In genomic region chr4:107422176-107422575, GRCm38 (mm10) we compare ENCODE assay signal across 9 mouse cellular contexts. TPM values are rescaled to one million over a fixed set of nuclear protein-coding genes. Genes with fewer than 3 reads are reported as not detected.
DNase-seq lines count a peak whose midpoint lies in the region; ATAC-seq and TF ChIP-seq lines count a peak whose summit lies in the region.
"Had no signal": no experiment of that assay in that cellular context is flagged by ENCODE, and none has a peak within 500 bp of the region (broad histone marks: within the 10 kb centered on the region; RNA-seq: fewer than 3 reads in every experiment).

No protein-coding gene starts in this region.

- no peak overlapping the region for H3K27ac ChIP-seq in heart, embryonic 11.5 days (ENCODE audit: low read depth, low read length)
- H3K27ac ChIP-seq in limb, embryonic 14.5 days (replicated peaks; ENCODE audit: low read depth, low read length): no peak overlapping the region
- H3K27ac ChIP-seq: midbrain, embryonic 12.5 days had no signal

- no peak overlapping the region for H3K9ac ChIP-seq in heart, embryonic 11.5 days (ENCODE audit: low read depth, low read length)
- H3K9ac ChIP-seq in limb, embryonic 14.5 days (ENCODE audit: low read depth, low read length, severe bottlenecking): no peak overlapping the region
- H3K9ac ChIP-seq: midbrain, embryonic 12.5 days had no signal

- no peaks in the 10 kb centered on the region for H3K9me3 ChIP-seq in heart, embryonic 11.5 days (replicated peaks; ENCODE audit: control insufficient read depth, low read length)
- no peaks in the 10 kb centered on the region for H3K9me3 ChIP-seq in limb, embryonic 14.5 days (ENCODE audit: control insufficient read depth, low read length)
- H3K9me3 ChIP-seq: midbrain, embryonic 12.5 days had no signal

- no peak for ATAC-seq in heart, embryonic 11.5 days (replicated peaks; ENCODE audit: insufficient number of reproducible peaks, low FRiP score, low TSS enrichment)
- peak; percentile 67; the same call in 1 of the 2 replicates for ATAC-seq in limb, embryonic 14.5 days (ENCODE audit: low FRiP score, low read depth)
- no peak for ATAC-seq in monocyte, adult 5-6 weeks (replicated peaks; ENCODE audit: insufficient number of reproducible peaks, low FRiP score, low TSS enrichment, poor library complexity, severe bottlenecking)

- no peaks in the 10 kb centered on the region for H3K4me1 ChIP-seq in heart, embryonic 11.5 days (ENCODE audit: control insufficient read depth, insufficient read depth, low read length)
- no peaks in the 10 kb centered on the region for H3K4me1 ChIP-seq in limb, embryonic 14.5 days (ENCODE audit: control insufficient read depth, insufficient read depth, low read length)

- peak overlapping the region; percentile 27; the same call in 1 of the 2 replicates for H3K4me3 ChIP-seq in heart, embryonic 11.5 days (ENCODE audit: low read depth, low read length)
- H3K4me3 ChIP-seq in limb, embryonic 14.5 days (replicated peaks; ENCODE audit: low read length): no peak overlapping the region

- peak overlapping the region; percentile 63 for H3K4me2 ChIP-seq in heart, embryonic 11.5 days
- no peak overlapping the region for H3K4me2 ChIP-seq in limb, embryonic 14.5 days (replicated peaks; ENCODE audit: low read depth, low read length, severe bottlenecking)

- DNase-seq in adrenal gland, adult 2 months: peak; percentile 44
- no peak for DNase-seq in adrenal gland, postnatal 4 days (ENCODE audit: low spot score in 2 of 2)
- peak; percentile 38 for DNase-seq in ovary, postnatal 14 days (ENCODE audit: low spot score)
- DNase-seq in ovary, postnatal 10 days (ENCODE audit: low spot score): no peak
- DNase-seq in limb, embryonic 14.5 days (ENCODE audit: low spot score): peak; percentile 56
- peak; percentile 80 for DNase-seq in retina, postnatal 1 day

- H3K36me3 ChIP-seq in heart, embryonic 11.5 days (ENCODE audit: control insufficient read depth, insufficient read depth, low read length): no peaks in the 10 kb centered on the region
- no peaks in the 10 kb centered on the region for H3K36me3 ChIP-seq in limb, embryonic 14.5 days (ENCODE audit: control insufficient read depth, insufficient read depth, low read length)

- 0 out of 2 replicates have a peak, but pooled peaks cover 5% of the 10 kb centered on the region for H3K27me3 ChIP-seq in heart, embryonic 11.5 days (ENCODE audit: control insufficient read depth, insufficient read depth, low read length)
- no peaks in the 10 kb centered on the region for H3K27me3 ChIP-seq in limb, embryonic 14.5 days (ENCODE audit: control insufficient read depth, insufficient read depth, low read length)

- no peak for TF ChIP-seq POLR2A in limb, embryonic 14.5 days (IDR thresholded peaks at IDR 0.05; ENCODE audit: borderline replicate concordance, extremely low read depth, insufficient read depth, insufficient read length)

- 23% methylated on average over 6 of the region's 6 CpGs for WGBS in heart, embryonic 11.5 days (ENCODE audit: insufficient replicate concordance)
- WGBS in limb, embryonic 14.5 days: 20% methylated on average over 6 of the region's 6 CpGs

RNA-seq across cellular contexts. Expression of gene Glis1, which starts 12.2 kb away (rescaled TPM):
- 1 to 10 TPM in 1 of 2 experiments, under 1 TPM in 1; 0.26 to 1.5 TPM for total RNA-seq in adrenal gland, adult 2 months (2021)
- 0.76 and 1.1 TPM in 2 replicates for polyA plus RNA-seq in adrenal gland, adult 2 months (2012; rRNA removed)
- 1 to 10 TPM; 1.7 to 3.5 TPM for total RNA-seq in adrenal gland, postnatal 4 days (2021)
- 0.80 and 0.94 TPM in 2 replicates for polyA plus RNA-seq in heart, embryonic 11.5 days (2014; fragmentation: Nextera tagmentation; extraction: Ambion mirVana)
- polyA plus RNA-seq in limb, embryonic 14.5 days (2012; rRNA removed): 9.0 and 14.0 TPM in 2 replicates
- polyA plus RNA-seq in limb, embryonic 14.5 days (2014; fragmentation: Nextera tagmentation; extraction: Ambion mirVana): 10.0 and 10.7 TPM in 2 replicates
- 0.19 TPM in 1 of 3 replicates, not detected in the others for total RNA-seq in monocyte, adult 5-6 weeks (2017)

RNA-seq across cellular contexts. Expression of gene Ndc1, which starts 54.6 kb away (rescaled TPM):
- 10 to 100 TPM; 10.7 to 11.3 TPM for total RNA-seq in adrenal gland, adult 2 months (2021)
- 15.9 and 17.0 TPM in 2 replicates for polyA plus RNA-seq in adrenal gland, adult 2 months (2012; rRNA removed)
- total RNA-seq in adrenal gland, postnatal 4 days (2021): 10 to 100 TPM; 17.8 to 20.6 TPM
- 32.6 and 38.4 TPM in 2 replicates for polyA plus RNA-seq in heart, embryonic 11.5 days (2014; fragmentation: Nextera tagmentation; extraction: Ambion mirVana)
- 27.8 and 38.8 TPM in 2 replicates for polyA plus RNA-seq in limb, embryonic 14.5 days (2012; rRNA removed)
- polyA plus RNA-seq in limb, embryonic 14.5 days (2014; fragmentation: Nextera tagmentation; extraction: Ambion mirVana): 35.4 and 35.8 TPM in 2 replicates
- 3.7 to 6.6 TPM (median 4.9 TPM) in 3 replicates for total RNA-seq in monocyte, adult 5-6 weeks (2017)

Comparison
In these comparisons a context has a peak if more than half of its experiments do, and no peak if none do; other contexts are left out.
1. DNase-seq: peak in adrenal gland, adult 2 months (single experiment), ovary, postnatal 14 days (single experiment), limb, embryonic 14.5 days (single experiment) and retina, postnatal 1 day (single experiment); none in adrenal gland, postnatal 4 days (0 of 2) and ovary, postnatal 10 days (single experiment).